Mouse (Mus musculus): ENCODE results near the gene Slc4a1.

- TF ChIP-seq EP300 (IDR thresholded peaks at IDR 0.05; ENCODE audit: low read depth) (no peak), CTCF (IDR thresholded peaks at IDR 0.05; ENCODE audit: low read depth) (no peak)
These were observed 36.5 kb downstream of the Slc4a1 start for GRCm38 (mm10) chr11:102329518-102329917.
